Mouse (Mus musculus) neutrophil, adult 59 days (primary cell): ENCODE measurements around the gene Ttll12. TPM values are rescaled to one million over a fixed set of nuclear protein-coding genes. Genes with fewer than 3 reads are reported as not detected.

Experiments used
- total RNA-seq, 2 experiments: library from RNA; stranded (reverse); gene quantifications; 1 replicate in 1 of 2; 2 replicates in 1 of 2; pipeline ENCODE4 v1.2.4; 2023

Ttll12 gene
- 1 to 10 TPM; 5.4 to 7.4 TPM for total RNA-seq

DNA sequence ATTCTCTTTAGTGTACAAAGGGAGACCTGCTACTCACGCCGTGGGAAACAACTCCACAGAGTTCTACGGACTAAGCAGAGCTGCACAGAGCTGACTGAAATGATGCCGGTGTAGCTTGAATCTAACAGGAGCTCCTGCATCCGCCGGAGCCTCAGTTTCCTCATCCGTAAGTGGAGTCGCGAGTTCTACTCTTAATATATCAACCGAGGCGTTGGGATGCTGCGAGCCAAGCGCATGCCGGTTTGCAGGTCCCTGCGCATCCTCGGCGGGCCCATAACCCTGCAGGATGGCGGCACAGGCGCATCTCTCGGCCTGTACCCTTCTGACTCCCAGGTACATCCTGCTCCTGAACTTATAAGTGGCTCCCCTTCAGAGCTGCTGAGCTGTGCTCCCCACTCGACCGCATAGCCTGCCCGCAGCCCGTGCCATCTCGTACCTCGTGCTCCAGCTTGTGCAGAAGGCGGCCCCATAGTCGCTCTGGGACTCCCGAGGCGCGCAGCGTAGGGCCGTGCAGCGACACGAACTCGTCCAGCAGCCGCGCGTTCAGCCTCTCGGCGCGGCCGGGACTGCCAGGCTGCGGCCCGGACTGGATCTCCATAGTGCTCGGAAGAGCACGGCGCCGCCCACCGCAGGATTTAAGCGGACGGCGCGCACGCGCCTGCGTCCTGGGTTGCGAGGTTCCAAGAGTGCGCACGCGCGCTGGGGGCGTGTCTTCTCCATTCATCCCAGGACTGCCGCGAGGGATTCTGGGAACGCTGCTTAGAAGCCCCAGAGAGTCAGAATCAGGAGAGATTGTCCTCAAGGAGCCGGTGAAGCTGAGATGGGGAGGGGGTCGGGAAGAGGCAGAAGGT, at the start of gene Ttll12:
Gene Ttll12 (minus strand): TSS at position 645 of the 851 bp plus-strand sequence.

DNA sequence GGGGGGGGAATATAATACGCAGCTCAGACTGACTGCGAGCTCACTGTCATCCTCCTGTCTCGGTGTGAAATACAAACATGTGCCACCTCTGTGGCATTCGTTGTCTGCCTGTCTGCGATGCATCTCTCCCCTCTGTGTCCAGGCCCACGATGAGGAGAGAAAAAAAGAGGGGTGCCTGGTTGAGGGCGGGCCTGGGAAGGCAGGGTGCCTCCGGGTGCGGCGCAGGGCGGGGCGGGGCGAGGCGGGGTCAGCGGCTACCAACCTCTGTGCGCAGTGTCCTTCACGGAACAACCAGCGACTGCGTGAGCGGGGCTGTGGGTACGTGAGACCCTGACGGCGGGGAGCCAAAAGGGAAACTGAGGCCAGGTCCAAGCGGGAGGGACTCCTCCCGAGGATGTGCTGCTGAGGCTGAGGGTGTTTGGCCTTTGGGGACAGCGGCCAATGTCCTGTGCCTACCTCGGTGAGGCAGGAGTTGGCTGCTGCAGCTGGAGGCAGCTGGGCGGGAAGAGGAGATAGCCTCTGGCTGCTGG, 31.6 kb downstream of the Ttll12 start, which contains the start of the genes Tspo and Mcat:
Gene Tspo (plus strand): TSS at position 266 of the 530 bp plus-strand sequence.
Gene Mcat (minus strand): TSS at position 461 of the 530 bp plus-strand sequence.

GRCm38 (mm10) chr15:83526424-83527091, 68.4 kb downstream of the Ttll12 start, which contains the start of gene Bik:
Gene Bik, plus strand, starts transcription at chr15:83526862.

Other genes starting within 250 kb of the Ttll12 start
- gene Arfgap3, start 244.9 kb downstream of the Ttll12 start, total RNA-seq = 10 to 100 TPM; 11.7 to 15.7 TPM
- 100 to 1,000 TPM; 112 to 116 TPM for gene Pacsin2, start 130.6 kb downstream of the Ttll12 start, total RNA-seq
- 1 to 10 TPM; 5.0 to 5.2 TPM for gene Ttll1, start 84.3 kb downstream of the Ttll12 start, total RNA-seq
- gene Bik, start 68.3 kb downstream of the Ttll12 start, total RNA-seq = not detected
- 100 to 1,000 TPM; 246 to 252 TPM for gene Tspo, start 31.6 kb downstream of the Ttll12 start, total RNA-seq
- gene Mcat, start 31.4 kb downstream of the Ttll12 start, total RNA-seq = 1 to 10 TPM; 7.0 to 8.0 TPM
- gene Scube1, start 129.9 kb upstream of the Ttll12 start, total RNA-seq = not detected
- not detected for gene Mpped1, start 184.3 kb upstream of the Ttll12 start, total RNA-seq